Mouse (Mus musculus): ENCODE results near the gene Zmiz1. TPM values are rescaled to one million over a fixed set of nuclear protein-coding genes. Genes with fewer than 3 reads are reported as not detected.
A peak's percentile ranks its signal among the peaks of the same experiment; 100 is the strongest.

Gene Zmiz1
- total and polyA plus RNA-seq, 2 experiments from 2014 or later: 50.6 to 135 TPM

DNA sequence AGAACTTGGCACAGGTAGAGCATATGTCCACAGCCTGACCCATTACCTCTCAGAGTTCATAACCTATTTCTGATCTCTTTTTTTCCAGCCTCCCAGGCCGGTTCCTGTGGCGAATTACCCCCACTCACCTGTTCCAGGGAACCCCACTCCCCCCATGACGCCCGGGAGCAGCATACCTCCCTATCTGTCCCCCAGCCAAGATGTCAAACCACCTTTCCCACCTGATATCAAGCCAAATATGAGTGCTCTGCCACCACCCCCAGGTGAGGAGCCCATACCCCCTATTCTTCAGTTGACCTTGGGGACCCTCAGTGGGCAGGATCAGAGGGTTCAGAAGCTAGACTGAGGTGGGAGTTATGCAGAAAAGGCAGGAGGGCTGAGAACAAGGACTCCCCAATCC lies 192.1 kb downstream of the Zmiz1 start:
- DNase-seq (ENCODE audit: low spot score) (no peak), ATAC-seq (no peak)
- Histone ChIP-seq H3K4me2 (ENCODE audit: low read depth, low read length) (no peak overlapping the region), H3K36me3 (ENCODE audit: insufficient read depth, low read length) (peaks cover 96% of the 10 kb centered on the region), H3K4me1 (ENCODE audit: insufficient read depth, low read length) (no peaks in the 10 kb centered on the region), H3K27ac (no peak overlapping the region), H3K27me3 (ENCODE audit: insufficient read depth, low read length) (no peaks in the 10 kb centered on the region), H3K9me3 (ENCODE audit: low read length) (no peaks in the 10 kb centered on the region), H3K4me3 (ENCODE audit: low read length) (no peak overlapping the region), H3K9ac (replicated peaks; ENCODE audit: low read length) (no peak overlapping the region)
- 95% methylated on average over 4 of the region's 4 CpGs for WGBS
- TF ChIP-seq CTCF (IDR thresholded peaks at IDR 0.05; ENCODE audit: low read depth): no peak

DNA sequence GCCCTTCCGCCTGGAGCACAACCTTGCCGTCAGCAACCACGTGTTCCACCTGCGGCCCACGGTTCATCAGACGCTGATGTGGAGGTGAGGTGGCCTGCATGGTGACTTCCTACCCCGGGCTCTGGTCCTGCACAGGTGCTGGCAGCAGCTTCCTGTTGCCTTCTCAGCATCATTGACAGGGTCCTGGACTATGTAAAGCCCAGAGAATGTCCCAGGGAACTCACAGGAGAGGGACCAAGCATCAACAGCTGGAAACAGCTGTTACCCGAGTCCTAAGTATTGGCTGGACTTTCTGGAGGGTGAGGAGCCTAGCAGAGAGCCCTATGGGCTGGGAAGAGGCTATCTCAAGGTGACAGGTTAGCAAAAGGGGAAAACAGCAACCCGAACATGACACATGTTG lies 192.9 kb downstream of the Zmiz1 start:
- Histone ChIP-seq H3K4me1 (ENCODE audit: insufficient read depth, low read length) (no peaks in the 10 kb centered on the region), H3K27ac (no peak overlapping the region), H3K4me2 (ENCODE audit: low read depth, low read length) (no peak overlapping the region), H3K9me3 (ENCODE audit: low read length) (no peaks in the 10 kb centered on the region), H3K27me3 (ENCODE audit: insufficient read depth, low read length) (no peaks in the 10 kb centered on the region), H3K36me3 (ENCODE audit: insufficient read depth, low read length) (peaks cover 97% of the 10 kb centered on the region), H3K4me3 (ENCODE audit: low read length) (no peak overlapping the region), H3K9ac (replicated peaks; ENCODE audit: low read length) (no peak overlapping the region)
- ATAC-seq: no peak
- WGBS: 92% methylated on average over 9 of the region's 9 CpGs
- DNase-seq (ENCODE audit: low spot score): no peak
- TF ChIP-seq CTCF (IDR thresholded peaks at IDR 0.05; ENCODE audit: low read depth): no peak

GRCm38 (mm10) chr14:25654401-25655197 lies 195.6 kb downstream of the Zmiz1 start:
- Histone ChIP-seq H3K4me3 (ENCODE audit: low read length) (no peak overlapping the region), H3K9me3 (ENCODE audit: low read length) (no peaks in the 10 kb centered on the region), H3K9ac (replicated peaks; ENCODE audit: low read length) (no peak overlapping the region), H3K4me2 (ENCODE audit: low read depth, low read length) (no peak overlapping the region), H3K36me3 (ENCODE audit: insufficient read depth, low read length) (peaks cover 97% of the 10 kb centered on the region), H3K27me3 (ENCODE audit: insufficient read depth, low read length) (no peaks in the 10 kb centered on the region), H3K27ac (no peak overlapping the region), H3K4me1 (ENCODE audit: insufficient read depth, low read length) (no peaks in the 10 kb centered on the region)
- TF ChIP-seq CTCF (IDR thresholded peaks at IDR 0.05; ENCODE audit: low read depth): no peak
- ATAC-seq (no peak), DNase-seq (ENCODE audit: low spot score) (no peak)
- WGBS: 86% methylated on average over 14 of the region's 14 CpGs

DNA sequence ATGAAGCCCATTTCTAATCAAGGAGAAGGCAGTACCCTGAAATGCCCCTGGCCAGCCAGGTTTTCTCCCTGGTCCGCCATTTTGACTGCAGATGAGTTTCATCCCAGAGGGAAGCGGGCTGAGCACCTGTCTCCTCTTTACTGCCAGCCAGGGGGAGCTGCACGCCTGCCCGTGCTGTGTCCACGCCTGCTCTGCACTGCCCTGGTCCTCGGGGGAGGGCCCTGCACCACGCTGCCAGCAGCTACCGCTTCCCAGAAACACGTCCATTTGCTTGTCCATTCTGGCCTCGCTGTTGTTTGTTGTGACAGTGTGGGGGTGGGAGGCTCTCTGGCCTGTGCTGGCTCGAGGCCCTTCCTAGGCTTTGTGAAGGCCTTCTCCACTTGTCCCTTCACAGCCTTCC lies 201.7 kb downstream of the Zmiz1 start:
- Histone ChIP-seq H3K27ac (peak overlapping the region; percentile 45), H3K36me3 (ENCODE audit: insufficient read depth, low read length) (peaks cover 79% of the 10 kb centered on the region), H3K4me3 (ENCODE audit: low read length) (no peak overlapping the region), H3K27me3 (ENCODE audit: insufficient read depth, low read length) (no peaks in the 10 kb centered on the region), H3K4me2 (ENCODE audit: low read depth, low read length) (no peak overlapping the region), H3K4me1 (ENCODE audit: insufficient read depth, low read length) (no peaks in the 10 kb centered on the region), H3K9me3 (ENCODE audit: low read length) (no peaks in the 10 kb centered on the region), H3K9ac (replicated peaks; ENCODE audit: low read length) (no peak overlapping the region)
- peak; percentile 66 for DNase-seq (ENCODE audit: low spot score)
- peak; percentile 67 for TF ChIP-seq CTCF (IDR thresholded peaks at IDR 0.05; ENCODE audit: low read depth)
- ATAC-seq: peak; percentile 65
- WGBS: 37% methylated on average over 11 of the region's 11 CpGs

GRCm38 (mm10) chr14:25661185-25661920 lies 202.4 kb downstream of the Zmiz1 start:
- peaks cover 72% of the 10 kb centered on the region for H3K36me3 ChIP-seq (ENCODE audit: insufficient read depth, low read length)
- H3K9ac ChIP-seq (replicated peaks; ENCODE audit: low read length): no peak overlapping the region
- no peak for DNase-seq (ENCODE audit: low spot score)
- TF ChIP-seq CTCF (IDR thresholded peaks at IDR 0.05; ENCODE audit: low read depth): no peak
- no peaks in the 10 kb centered on the region for H3K9me3 ChIP-seq (ENCODE audit: low read length)
- 65% methylated on average over 17 of the region's 17 CpGs for WGBS
- no peaks in the 10 kb centered on the region for H3K27me3 ChIP-seq (ENCODE audit: insufficient read depth, low read length)
- no peaks in the 10 kb centered on the region for H3K4me1 ChIP-seq (ENCODE audit: insufficient read depth, low read length)
- H3K27ac ChIP-seq: peak overlapping the region; percentile 45; the same call in 1 of the 2 replicates
- no peak overlapping the region for H3K4me3 ChIP-seq (ENCODE audit: low read length)
- ATAC-seq: no peak
- no peak overlapping the region for H3K4me2 ChIP-seq (ENCODE audit: low read depth, low read length)

GRCm38 (mm10) chr14:25663649-25664309 lies 204.8 kb downstream of the Zmiz1 start:
- Histone ChIP-seq H3K27ac (peak overlapping the region; percentile 56), H3K9me3 (ENCODE audit: low read length) (no peaks in the 10 kb centered on the region), H3K36me3 (ENCODE audit: insufficient read depth, low read length) (peaks cover 49% of the 10 kb centered on the region), H3K4me2 (ENCODE audit: low read depth, low read length) (no peak overlapping the region), H3K4me3 (ENCODE audit: low read length) (no peak overlapping the region), H3K9ac (replicated peaks; ENCODE audit: low read length) (no peak overlapping the region), H3K27me3 (ENCODE audit: insufficient read depth, low read length) (no peaks in the 10 kb centered on the region), H3K4me1 (ENCODE audit: insufficient read depth, low read length) (no peaks in the 10 kb centered on the region)
- DNase-seq (ENCODE audit: low spot score) (no peak), ATAC-seq (no peak)
- TF ChIP-seq CTCF (IDR thresholded peaks at IDR 0.05; ENCODE audit: low read depth): no peak
- 63% methylated on average over 7 of the region's 7 CpGs for WGBS
